Mouse (Mus musculus) lung, embryonic 16.5 days (tissue): ENCODE measurements around the gene Gm15319. TPM values are rescaled to one million over a fixed set of nuclear protein-coding genes. Genes with fewer than 3 reads are reported as not detected.
"Not testable (repeated sequence)": the region's sequence is repeated elsewhere in the genome, so short reads cannot be mapped to it uniquely, and the experiment has no call there.

Experiments used
- ATAC-seq: fragments of 200-750 bp; cut with Nextera tagmentation; 2 replicates; pipeline ENCODE4 v1.8.0; 2017; ENCODE audit warnings: low read depth, mild to moderate bottlenecking, moderate library complexity
- H3K27ac ChIP-seq: fragments of 300-500 bp; sonication (generic); 2 replicates; pipeline ENCODE4 v1.5.1; 2014; ENCODE audit warnings: mild to moderate bottlenecking, control low read depth, low read length
- H3K27me3 ChIP-seq: fragments of 300-500 bp; sonication (generic); 2 replicates; pipeline ENCODE4 v1.6.1; 2014; ENCODE audit warnings: low read depth, low read length, mixed read lengths; ENCODE audit not compliant: control insufficient read depth, insufficient read depth
- H3K36me3 ChIP-seq: fragments of 300-500 bp; sonication (generic); 2 replicates; pipeline ENCODE4 v1.6.1; 2014; ENCODE audit warnings: low read length; ENCODE audit not compliant: control insufficient read depth, insufficient read depth
- H3K4me1 ChIP-seq: fragments of 300-500 bp; sonication (generic); replicated peaks from 2 replicates; pipeline ENCODE4 v1.6.1; 2014; ENCODE audit warnings: low read length, mixed read lengths; ENCODE audit not compliant: control insufficient read depth, insufficient read depth
- H3K4me2 ChIP-seq: fragments of 300-500 bp; sonication (generic); 2 replicates; pipeline ENCODE4 v1.6.1; 2014; ENCODE audit warnings: low read depth, low read length, control low read depth
- H3K4me3 ChIP-seq: fragments of 300-500 bp; sonication (generic); 2 replicates; pipeline ENCODE4 v1.5.1; 2014; ENCODE audit warnings: mild to moderate bottlenecking, low read length, control low read depth
- H3K9ac ChIP-seq: fragments of 300-500 bp; sonication (generic); 2 replicates; pipeline ENCODE4 v1.6.1; 2014; ENCODE audit warnings: low read length, control low read depth
- H3K9me3 ChIP-seq: fragments of 300-500 bp; sonication (generic); 2 replicates; pipeline ENCODE4 v1.6.1; 2016; ENCODE audit warnings: low read length; ENCODE audit not compliant: control insufficient read depth
- WGBS: fragments of 180-500 bp; shearing (Covaris S2); extraction: QIAGEN DNeasy Blood & Tissue Kit; methylation state at CpG from one replicate; pipeline ENCODE4 v1.1.7; 2014; 5-methylcytosine and 5-hydroxymethylcytosine counted together
- polyA plus RNA-seq: library from polyadenylated mRNA; unstranded; fragments of >200 nt; fragmentation: Nextera tagmentation; extraction: Ambion mirVana; gene quantifications from 2 replicates; pipeline ENCODE4 v1.2.1, GENCODE M21; 2015

The Gm15319 gene
- polyA plus RNA-seq, 1 experiment from 2014 or later, result not detected

GRCm38 (mm10) chr8:20302759-20303158, 60.3 kb downstream of the Gm15319 start:
- H3K36me3 ChIP-seq, H3K9ac ChIP-seq, H3K4me2 ChIP-seq, H3K4me1 ChIP-seq, H3K27me3 ChIP-seq, H3K9me3 ChIP-seq, ATAC-seq, H3K27ac ChIP-seq, H3K4me3 ChIP-seq: not testable (repeated sequence)
- 93% methylated on average over 5 of the region's 6 CpGs for WGBS

GRCm38 (mm10) chr8:20300042-20300441, 63.0 kb downstream of the Gm15319 start:
- not testable (repeated sequence) for H3K4me2 ChIP-seq, H3K27ac ChIP-seq, H3K27me3 ChIP-seq, H3K36me3 ChIP-seq, H3K9ac ChIP-seq, H3K9me3 ChIP-seq, H3K4me1 ChIP-seq, ATAC-seq, H3K4me3 ChIP-seq
- 64% methylated on average over 4 of the region's 4 CpGs for WGBS

GRCm38 (mm10) chr8:20297939-20298505, 65.0 kb downstream of the Gm15319 start:
- WGBS, result 84% methylated on average over 12 of the region's 13 CpGs
- ATAC-seq, H3K4me1 ChIP-seq, H3K9ac ChIP-seq, H3K27ac ChIP-seq, H3K36me3 ChIP-seq, H3K4me2 ChIP-seq, H3K9me3 ChIP-seq, H3K27me3 ChIP-seq, H3K4me3 ChIP-seq: not testable (repeated sequence)

- not testable (repeated sequence) for H3K36me3 ChIP-seq
- 12% methylated on average over 57 of the region's 73 CpGs for WGBS
Observed at GRCm38 (mm10) chr8:20296803-20297702, 66.0 kb downstream of the Gm15319 start.

GRCm38 (mm10) chr8:20295881-20296280, 67.1 kb downstream of the Gm15319 start:
- WGBS, result 71% methylated on average over 2 of the region's 4 CpGs
- not testable (repeated sequence) for H3K27ac ChIP-seq, H3K4me1 ChIP-seq, H3K9ac ChIP-seq, ATAC-seq, H3K4me3 ChIP-seq, H3K4me2 ChIP-seq, H3K27me3 ChIP-seq, H3K36me3 ChIP-seq, H3K9me3 ChIP-seq

More at GRCm38 (mm10) chr8:20296803-20297702, 66.0 kb downstream of the Gm15319 start:
- Histone ChIP-seq H3K9ac (peak overlapping the region; percentile 89), H3K4me3 (peak overlapping the region; percentile 63), H3K4me2 (peak overlapping the region; percentile 60), H3K27ac (peak overlapping the region; percentile 65)
- not testable (repeated sequence) for H3K4me1 ChIP-seq, H3K9me3 ChIP-seq, H3K27me3 ChIP-seq
- ATAC-seq, result peak; percentile 100

- H3K36me3 ChIP-seq, H3K4me3 ChIP-seq, H3K27ac ChIP-seq, ATAC-seq, H3K9me3 ChIP-seq, H3K9ac ChIP-seq, H3K27me3 ChIP-seq, H3K4me2 ChIP-seq, H3K4me1 ChIP-seq: not testable (repeated sequence)
- 89% methylated on average over 3 of the region's 4 CpGs for WGBS
Observed at GRCm38 (mm10) chr8:20294826-20295225, 68.2 kb downstream of the Gm15319 start.

GRCm38 (mm10) chr8:20293966-20294365, 69.0 kb downstream of the Gm15319 start:
- not testable (repeated sequence) for H3K9ac ChIP-seq, H3K27me3 ChIP-seq, ATAC-seq, H3K4me2 ChIP-seq, H3K36me3 ChIP-seq, H3K27ac ChIP-seq, H3K9me3 ChIP-seq, H3K4me3 ChIP-seq, H3K4me1 ChIP-seq

GRCm38 (mm10) chr8:20290015-20290414, 73.0 kb downstream of the Gm15319 start:
- not testable (repeated sequence) for H3K27me3 ChIP-seq, H3K4me1 ChIP-seq, H3K9ac ChIP-seq, H3K9me3 ChIP-seq, H3K4me2 ChIP-seq, H3K4me3 ChIP-seq, ATAC-seq, H3K27ac ChIP-seq, H3K36me3 ChIP-seq
- 89% methylated on average over 4 of the region's 8 CpGs for WGBS

- H3K27ac ChIP-seq, ATAC-seq, H3K36me3 ChIP-seq, H3K4me2 ChIP-seq, H3K4me1 ChIP-seq, H3K9me3 ChIP-seq, H3K9ac ChIP-seq, H3K4me3 ChIP-seq, H3K27me3 ChIP-seq: not testable (repeated sequence)
- WGBS, result 93% methylated on average over 1 of the region's 3 CpGs
Observed at GRCm38 (mm10) chr8:20288878-20289277, 74.1 kb downstream of the Gm15319 start.
